Mouse (Mus musculus) hindbrain, embryonic 11.5 days (tissue): ENCODE results near the gene Rbfox1. TPM values are rescaled to one million over a fixed set of nuclear protein-coding genes. Genes with fewer than 3 reads are reported as not detected.

Experiments
- ATAC-seq: fragments of 200-750 bp; cut with Nextera tagmentation; 2 replicates; pipeline ENCODE4 v1.8.0; 2017; ENCODE audit warnings: mild to moderate bottlenecking, moderate TSS enrichment, moderate library complexity; ENCODE audit not compliant: low FRiP score
- DNase-seq: peaks from one replicate; pipeline ENCODE4 v3.0.0-alpha.2; 2015; ENCODE audit warnings: low spot score
- H3K27ac ChIP-seq: fragments of 300-500 bp; sonication (generic); 2 replicates; pipeline ENCODE4 v1.5.1; 2014; ENCODE audit warnings: mild to moderate bottlenecking, low read depth, low read length
- H3K27me3 ChIP-seq: fragments of 300-500 bp; sonication (generic); 2 replicates; pipeline ENCODE4 v1.6.1; 2014; ENCODE audit warnings: mild to moderate bottlenecking, low read length, moderate library complexity, mixed read lengths; ENCODE audit not compliant: control insufficient read depth, insufficient read depth
- H3K36me3 ChIP-seq: fragments of 300-500 bp; sonication (generic); 2 replicates; pipeline ENCODE4 v1.6.1; 2014; ENCODE audit warnings: mild to moderate bottlenecking, low read length, moderate library complexity, mixed read lengths; ENCODE audit not compliant: control insufficient read depth, insufficient read depth
- H3K4me1 ChIP-seq: fragments of 300-500 bp; sonication (generic); replicated peaks from 2 replicates; pipeline ENCODE4 v1.6.1; 2014; ENCODE audit warnings: low read length, mixed read lengths; ENCODE audit not compliant: control insufficient read depth, insufficient read depth
- H3K4me2 ChIP-seq: fragments of 300-500 bp; sonication (generic); replicated peaks from 2 replicates; pipeline ENCODE4 v1.6.1; 2014; ENCODE audit warnings: mild to moderate bottlenecking, low read depth, low read length
- H3K4me3 ChIP-seq: fragments of 300-500 bp; sonication (generic); 2 replicates; pipeline ENCODE4 v1.5.1; 2014; ENCODE audit warnings: low read depth, low read length
- H3K9ac ChIP-seq: fragments of 300-500 bp; sonication (generic); 2 replicates; pipeline ENCODE4 v1.6.1; 2014; ENCODE audit warnings: low read depth, low read length
- H3K9me3 ChIP-seq: fragments of 300-500 bp; sonication (generic); 2 replicates; pipeline ENCODE4 v1.6.1; 2016; ENCODE audit warnings: low read length; ENCODE audit not compliant: control insufficient read depth
- WGBS: fragments of 180-500 bp; shearing (Covaris S2); extraction: QIAGEN DNeasy Blood & Tissue Kit; methylation state at CpG from one replicate; pipeline ENCODE4 v1.1.7; 2014; 5-methylcytosine and 5-hydroxymethylcytosine counted together
- polyA plus RNA-seq: library from polyadenylated mRNA; unstranded; fragments of >200 nt; fragmentation: Nextera tagmentation; extraction: Ambion mirVana; gene quantifications from 2 replicates; pipeline ENCODE4 v1.2.1, GENCODE M21; 2014

The Rbfox1 gene
- polyA plus RNA-seq, 1 experiment from 2014 or later, result 20.3 TPM

- no peak overlapping the region for H3K4me3 ChIP-seq
- no peak for ATAC-seq
- no peaks in the 10 kb centered on the region for H3K27me3 ChIP-seq
- no peak overlapping the region for H3K4me2 ChIP-seq
- 84% methylated on average over 4 of the region's 4 CpGs for WGBS
- no peaks in the 10 kb centered on the region for H3K4me1 ChIP-seq
- no peaks in the 10 kb centered on the region for H3K9me3 ChIP-seq
- H3K36me3 ChIP-seq, result no peaks in the 10 kb centered on the region
- H3K9ac ChIP-seq, result no peak overlapping the region
- DNase-seq, result no peak
- H3K27ac ChIP-seq, result no peak overlapping the region
Observed at GRCm38 (mm10) chr16:6914531-6914930, 1029.4 kb downstream of the Rbfox1 start.

DNA sequence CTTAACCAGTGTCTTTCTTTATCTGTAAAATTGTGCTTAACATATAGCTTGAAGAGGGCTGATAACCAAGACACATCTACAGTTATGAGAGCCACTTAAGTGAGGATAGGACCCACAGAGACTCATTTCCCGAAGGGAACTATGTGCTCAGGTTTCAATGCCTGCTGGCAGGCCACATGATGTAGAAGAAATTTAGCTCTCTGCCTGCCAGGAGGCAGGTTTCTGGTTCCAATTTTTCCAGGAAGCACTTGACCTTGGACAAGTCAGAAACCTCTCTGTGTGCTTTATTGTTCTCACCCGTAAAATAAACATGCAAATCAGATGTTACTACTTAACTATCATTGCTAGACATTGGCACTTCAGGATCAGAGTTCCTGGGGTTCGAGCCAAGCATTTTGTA, 1033.5 kb downstream of the Rbfox1 start:
- 53% methylated on average over 3 of the region's 3 CpGs for WGBS
- no peak for DNase-seq
- no peak for ATAC-seq
- Histone ChIP-seq H3K9ac (no peak overlapping the region), H3K27ac (no peak overlapping the region), H3K4me1 (no peaks in the 10 kb centered on the region), H3K36me3 (no peaks in the 10 kb centered on the region), H3K9me3 (no peaks in the 10 kb centered on the region), H3K4me2 (no peak overlapping the region), H3K27me3 (no peaks in the 10 kb centered on the region), H3K4me3 (no peak overlapping the region)

DNA sequence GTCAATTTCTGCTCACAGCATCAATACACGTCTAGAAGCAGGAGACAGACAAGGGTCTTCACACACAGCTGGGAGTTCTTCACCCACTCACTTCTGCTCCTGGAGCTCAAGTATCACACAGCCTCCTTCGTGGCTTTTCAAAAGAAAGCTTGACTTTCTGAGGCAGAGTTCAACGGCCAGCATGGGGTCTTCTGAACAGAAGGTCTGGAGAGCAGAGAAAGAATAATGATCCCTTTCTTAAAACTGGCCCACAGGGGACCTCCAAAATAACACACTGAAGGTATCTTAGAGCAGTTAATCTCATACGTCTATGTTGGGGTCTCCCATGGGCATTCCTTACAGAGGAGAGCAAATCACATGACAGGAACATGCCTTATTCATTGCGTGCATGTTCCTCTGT, 1034.5 kb downstream of the Rbfox1 start:
- Histone ChIP-seq H3K36me3 (no peaks in the 10 kb centered on the region), H3K4me3 (no peak overlapping the region), H3K27ac (no peak overlapping the region), H3K4me2 (no peak overlapping the region), H3K9ac (no peak overlapping the region), H3K9me3 (no peaks in the 10 kb centered on the region), H3K4me1 (no peaks in the 10 kb centered on the region), H3K27me3 (no peaks in the 10 kb centered on the region)
- no peak for DNase-seq
- ATAC-seq, result no peak
- 25% methylated on average over 5 of the region's 5 CpGs for WGBS

GRCm38 (mm10) chr16:6927661-6928060, 1042.5 kb downstream of the Rbfox1 start:
- H3K9me3 ChIP-seq, result no peaks in the 10 kb centered on the region

GRCm38 (mm10) chr16:6930795-6931194, 1045.6 kb downstream of the Rbfox1 start:
- DNase-seq (peak; percentile 11), ATAC-seq (no peak)
- no peak overlapping the region for H3K27ac ChIP-seq
- WGBS, result 61% methylated on average over 3 of the region's 3 CpGs
- H3K4me3 ChIP-seq, result no peak overlapping the region
- no peak overlapping the region for H3K4me2 ChIP-seq
- H3K36me3 ChIP-seq, result no peaks in the 10 kb centered on the region
- H3K27me3 ChIP-seq, result no peaks in the 10 kb centered on the region
- no peaks in the 10 kb centered on the region for H3K9me3 ChIP-seq
- no peak overlapping the region for H3K9ac ChIP-seq
- H3K4me1 ChIP-seq, result no peaks in the 10 kb centered on the region

More at GRCm38 (mm10) chr16:6927661-6928060, 1042.5 kb downstream of the Rbfox1 start:
- H3K4me2 ChIP-seq, result no peak overlapping the region
- no peak overlapping the region for H3K9ac ChIP-seq
- H3K4me3 ChIP-seq, result no peak overlapping the region
- 87% methylated on average over 2 of the region's 2 CpGs for WGBS
- H3K27ac ChIP-seq, result no peak overlapping the region
- H3K36me3 ChIP-seq, result no peaks in the 10 kb centered on the region
- no peaks in the 10 kb centered on the region for H3K4me1 ChIP-seq
- no peak for DNase-seq
- ATAC-seq, result no peak
- H3K27me3 ChIP-seq, result no peaks in the 10 kb centered on the region

- Histone ChIP-seq H3K4me2 (no peak overlapping the region), H3K36me3 (no peaks in the 10 kb centered on the region), H3K4me1 (no peaks in the 10 kb centered on the region), H3K27ac (no peak overlapping the region), H3K9me3 (no peaks in the 10 kb centered on the region), H3K4me3 (no peak overlapping the region), H3K9ac (no peak overlapping the region), H3K27me3 (no peaks in the 10 kb centered on the region)
- DNase-seq (no peak), ATAC-seq (no peak)
- WGBS, result 80% methylated on average over 6 of the region's 6 CpGs
Observed at GRCm38 (mm10) chr16:6946151-6946550, 1061.0 kb downstream of the Rbfox1 start.

DNA sequence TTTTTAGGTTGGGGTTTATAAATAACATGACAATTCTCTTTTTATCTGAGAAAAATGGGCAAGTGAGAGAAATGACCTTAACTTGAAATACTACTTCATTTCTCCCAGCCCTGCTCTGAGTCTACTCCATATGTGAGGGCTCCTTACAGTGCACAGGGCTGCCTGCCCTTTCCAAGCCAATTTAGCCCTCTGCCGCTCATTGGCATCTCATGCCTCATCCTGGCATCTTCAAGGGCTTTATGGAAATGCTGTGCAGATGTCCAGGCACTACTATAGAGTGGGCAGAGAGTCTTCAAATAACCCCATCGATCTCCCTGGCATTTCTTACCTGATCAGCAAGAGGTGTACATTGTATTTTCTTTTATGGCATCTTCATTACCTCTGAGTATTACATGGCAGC, 1064.5 kb downstream of the Rbfox1 start:
- Histone ChIP-seq H3K27me3 (no peaks in the 10 kb centered on the region), H3K4me2 (no peak overlapping the region), H3K9me3 (no peaks in the 10 kb centered on the region), H3K4me1 (no peaks in the 10 kb centered on the region), H3K9ac (no peak overlapping the region), H3K27ac (no peak overlapping the region), H3K4me3 (no peak overlapping the region), H3K36me3 (no peaks in the 10 kb centered on the region)
- ATAC-seq (no peak), DNase-seq (no peak)
- 91% methylated on average over 2 of the region's 2 CpGs for WGBS

DNA sequence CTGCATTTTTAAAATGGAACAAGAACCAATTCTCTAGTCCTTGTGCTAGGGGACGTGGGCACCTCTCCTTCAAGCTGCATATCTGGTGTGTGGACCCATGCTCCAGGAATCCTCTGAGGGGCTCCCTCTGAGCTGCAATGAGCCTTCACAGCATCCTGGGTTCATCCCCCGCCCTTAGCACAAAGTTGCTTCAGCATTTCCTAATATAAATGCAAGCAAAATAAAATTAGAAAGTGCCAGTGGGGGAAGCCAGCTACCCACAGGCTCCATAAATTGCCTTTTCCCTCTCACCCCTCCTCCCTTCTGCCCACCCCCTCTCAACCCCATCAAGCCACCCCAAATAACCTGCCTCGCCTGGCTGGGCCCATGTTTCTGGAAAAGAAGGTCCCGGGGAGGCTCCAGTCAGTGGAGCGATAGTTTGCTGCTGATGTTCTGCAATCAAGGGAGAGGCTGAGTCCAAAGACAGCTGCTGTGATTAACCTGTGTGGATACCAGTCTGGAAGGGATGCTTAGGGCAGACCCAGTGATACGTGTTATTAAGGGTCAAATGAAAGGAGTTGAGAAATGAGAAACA, 1070.0 kb downstream of the Rbfox1 start:
- Histone ChIP-seq H3K9me3 (no peaks in the 10 kb centered on the region), H3K4me3 (no peak overlapping the region), H3K36me3 (no peaks in the 10 kb centered on the region), H3K9ac (no peak overlapping the region), H3K27ac (no peak overlapping the region), H3K27me3 (no peaks in the 10 kb centered on the region), H3K4me1 (no peaks in the 10 kb centered on the region), H3K4me2 (no peak overlapping the region)
- ATAC-seq (no peak), DNase-seq (no peak)
- WGBS, result 85% methylated on average over 6 of the region's 6 CpGs

GRCm38 (mm10) chr16:6961931-6962379, 1076.8 kb downstream of the Rbfox1 start:
- H3K9me3 ChIP-seq, result no peaks in the 10 kb centered on the region
- H3K27ac ChIP-seq, result no peak overlapping the region
- no peak overlapping the region for H3K9ac ChIP-seq
- DNase-seq (peak; percentile 9), ATAC-seq (no peak)
- no peak overlapping the region for H3K4me3 ChIP-seq
- 28% methylated on average over 2 of the region's 2 CpGs for WGBS
- H3K4me1 ChIP-seq, result no peaks in the 10 kb centered on the region; the same call in 1 of the 2 replicates
- no peaks in the 10 kb centered on the region for H3K36me3 ChIP-seq
- no peak overlapping the region for H3K4me2 ChIP-seq
- H3K27me3 ChIP-seq, result no peaks in the 10 kb centered on the region
